Mouse (Mus musculus) c-Kit-negative CD71-positive TER-119-positive erythroid progenitor cells, embryonic 14.5 days (primary cell): ENCODE results near the gene Zfp109.
"Not testable (repeated sequence)": the region's sequence is repeated elsewhere in the genome, so short reads cannot be mapped to it uniquely, and the experiment has no call there.

ENCODE experiments used
- DNase-seq: peaks from one replicate; pipeline ENCODE4 v3.0.0-alpha.2; 2013; ENCODE audit warnings: low read depth, low spot score

Zfp109 gene

GRCm38 (mm10) chr7:24237040-24237791 lies at the start of gene Zfp109:
Gene Zfp109, minus strand, starts transcription at chr7:24237560.
- DNase-seq: no peak

- no peak for DNase-seq
Observed at GRCm38 (mm10) chr7:24286916-24287315, 49.6 kb upstream of the Zfp109 start.

GRCm38 (mm10) chr7:24286090-24286489 lies 48.7 kb upstream of the Zfp109 start:
- no peak for DNase-seq

- no peak for DNase-seq
Observed at GRCm38 (mm10) chr7:24280858-24281145, 43.4 kb upstream of the Zfp109 start.

- DNase-seq: no peak
Observed at GRCm38 (mm10) chr7:24280031-24280857, 42.9 kb upstream of the Zfp109 start.

- not testable (repeated sequence) for DNase-seq
Observed at GRCm38 (mm10) chr7:24278771-24279170, 41.4 kb upstream of the Zfp109 start.

GRCm38 (mm10) chr7:24274456-24274855 lies 37.1 kb upstream of the Zfp109 start:
- DNase-seq: no peak

- DNase-seq: no peak
Observed at GRCm38 (mm10) chr7:24271191-24271590, 33.8 kb upstream of the Zfp109 start.

- no peak for DNase-seq
Observed at GRCm38 (mm10) chr7:24270288-24270672, 32.9 kb upstream of the Zfp109 start, which contains the start of gene Zfp93. Gene Zfp93, plus strand, starts transcription at chr7:24270420.

- DNase-seq: no peak
Observed at GRCm38 (mm10) chr7:24269667-24270287, 32.4 kb upstream of the Zfp109 start.

- DNase-seq: no peak
Observed at GRCm38 (mm10) chr7:24269256-24269655, 31.9 kb upstream of the Zfp109 start.

- DNase-seq: no peak
Observed at GRCm38 (mm10) chr7:24268176-24269155, 31.1 kb upstream of the Zfp109 start.

GRCm38 (mm10) chr7:24260000-24260312 lies 22.6 kb upstream of the Zfp109 start:
- no peak for DNase-seq

- DNase-seq: no peak
Observed at GRCm38 (mm10) chr7:24259306-24259999, 22.1 kb upstream of the Zfp109 start.

GRCm38 (mm10) chr7:24254633-24255474 lies 17.5 kb upstream of the Zfp109 start, which contains the start of gene Zfp108:
Gene Zfp108, plus strand, starts transcription at chr7:24254794.
- no peak for DNase-seq

- no peak for DNase-seq
Observed at GRCm38 (mm10) chr7:24253779-24254615, 16.6 kb upstream of the Zfp109 start.

- no peak for DNase-seq
Observed at GRCm38 (mm10) chr7:24211343-24211742, 26.0 kb downstream of the Zfp109 start, which contains the start of gene Zfp111. Gene Zfp111, minus strand, starts transcription at chr7:24211443.

GRCm38 (mm10) chr7:24210296-24210695 lies 27.1 kb downstream of the Zfp109 start:
- DNase-seq: no peak
